Mouse (Mus musculus): ENCODE measurements around the gene Pebp1. TPM values are rescaled to one million over a fixed set of nuclear protein-coding genes. Genes with fewer than 3 reads are reported as not detected.

Pebp1 gene
- polyA plus RNA-seq, 1 experiment from 2014 or later = 289 TPM

- ATAC-seq = peak; percentile 55
- DNase-seq (ENCODE audit: low spot score) = peak; percentile 84
- Histone ChIP-seq H3K4me3 (ENCODE audit: low read depth, low read length) (no peak overlapping the region), H3K9ac (replicated peaks; ENCODE audit: low read depth) (no peak overlapping the region), H3K27me3 (replicated peaks; ENCODE audit: insufficient read depth, low read length) (no peaks in the 10 kb centered on the region), H3K4me2 (replicated peaks; ENCODE audit: low read depth, low read length) (no peak overlapping the region), H3K9me3 (ENCODE audit: low read length) (no peaks in the 10 kb centered on the region), H3K27ac (ENCODE audit: low read length) (peak overlapping the region; percentile 48), H3K36me3 (ENCODE audit: insufficient read depth, low read length) (no peaks in the 10 kb centered on the region), H3K4me1 (ENCODE audit: insufficient read depth, low read depth, low read length) (peaks cover 7% of the 10 kb centered on the region; the same call in 1 of the 2 replicates)
- TF ChIP-seq CTCF (IDR thresholded peaks at IDR 0.05) (no peak), EP300 (IDR thresholded peaks at IDR 0.05) (no peak)
- WGBS = 27% methylated on average over 9 of the region's 9 CpGs
Observed at GRCm38 (mm10) chr5:117314587-117315428, 27.4 kb upstream of the Pebp1 start.

- H3K4me3 ChIP-seq (ENCODE audit: low read depth, low read length) = peak overlapping the region; percentile 26
- ATAC-seq = no peak
- H3K9me3 ChIP-seq (ENCODE audit: low read length) = no peaks in the 10 kb centered on the region
- WGBS = 17% methylated on average over 10 of the region's 10 CpGs
- H3K9ac ChIP-seq (replicated peaks; ENCODE audit: low read depth) = no peak overlapping the region
- H3K4me1 ChIP-seq (ENCODE audit: insufficient read depth, low read depth, low read length) = peaks cover 7% of the 10 kb centered on the region; the same call in 1 of the 2 replicates
- H3K27me3 ChIP-seq (replicated peaks; ENCODE audit: insufficient read depth, low read length) = no peaks in the 10 kb centered on the region
- H3K4me2 ChIP-seq (replicated peaks; ENCODE audit: low read depth, low read length) = peak overlapping the region; percentile 47
- TF ChIP-seq EP300 (IDR thresholded peaks at IDR 0.05) = no peak
- no peak for TF ChIP-seq CTCF (IDR thresholded peaks at IDR 0.05)
- H3K36me3 ChIP-seq (ENCODE audit: insufficient read depth, low read length) = no peaks in the 10 kb centered on the region
- peak overlapping the region; percentile 48 for H3K27ac ChIP-seq (ENCODE audit: low read length)
- no peak for DNase-seq (ENCODE audit: low spot score)
Observed at GRCm38 (mm10) chr5:117313909-117314308, 26.5 kb upstream of the Pebp1 start.

GRCm38 (mm10) chr5:117313420-117313819, 26.0 kb upstream of the Pebp1 start:
- peak; percentile 49 for ATAC-seq
- TF ChIP-seq EP300 (IDR thresholded peaks at IDR 0.05) = no peak
- TF ChIP-seq CTCF (IDR thresholded peaks at IDR 0.05) = no peak
- Histone ChIP-seq H3K9me3 (ENCODE audit: low read length) (no peaks in the 10 kb centered on the region), H3K9ac (replicated peaks; ENCODE audit: low read depth) (no peak overlapping the region), H3K4me3 (ENCODE audit: low read depth, low read length) (peak overlapping the region; percentile 26), H3K4me1 (ENCODE audit: insufficient read depth, low read depth, low read length) (peaks cover 7% of the 10 kb centered on the region; the same call in 1 of the 2 replicates), H3K27ac (ENCODE audit: low read length) (peak overlapping the region; percentile 48), H3K27me3 (replicated peaks; ENCODE audit: insufficient read depth, low read length) (no peaks in the 10 kb centered on the region), H3K4me2 (replicated peaks; ENCODE audit: low read depth, low read length) (peak overlapping the region; percentile 47), H3K36me3 (ENCODE audit: insufficient read depth, low read length) (no peaks in the 10 kb centered on the region)
- WGBS = 10% methylated on average over 14 of the region's 14 CpGs
- peak; percentile 80 for DNase-seq (ENCODE audit: low spot score)

GRCm38 (mm10) chr5:117307699-117308098, 20.3 kb upstream of the Pebp1 start:
- H3K4me2 ChIP-seq (replicated peaks; ENCODE audit: low read depth, low read length) = no peak overlapping the region
- peak; percentile 83 for DNase-seq (ENCODE audit: low spot score)
- no peaks in the 10 kb centered on the region for H3K9me3 ChIP-seq (ENCODE audit: low read length)
- peak; percentile 86 for ATAC-seq
- H3K4me3 ChIP-seq (ENCODE audit: low read depth, low read length) = no peak overlapping the region
- no peak overlapping the region for H3K27ac ChIP-seq (ENCODE audit: low read length)
- 19% methylated on average over 11 of the region's 11 CpGs for WGBS
- no peaks in the 10 kb centered on the region for H3K36me3 ChIP-seq (ENCODE audit: insufficient read depth, low read length)
- no peaks in the 10 kb centered on the region for H3K27me3 ChIP-seq (replicated peaks; ENCODE audit: insufficient read depth, low read length)
- H3K4me1 ChIP-seq (ENCODE audit: insufficient read depth, low read depth, low read length) = no peaks in the 10 kb centered on the region
- no peak for TF ChIP-seq EP300 (IDR thresholded peaks at IDR 0.05)
- peak; percentile 89 for TF ChIP-seq CTCF (IDR thresholded peaks at IDR 0.05)
- no peak overlapping the region for H3K9ac ChIP-seq (replicated peaks; ENCODE audit: low read depth)

GRCm38 (mm10) chr5:117306826-117307225, 19.4 kb upstream of the Pebp1 start:
- WGBS = 86% methylated on average over 2 of the region's 2 CpGs
- Histone ChIP-seq H3K4me2 (replicated peaks; ENCODE audit: low read depth, low read length) (no peak overlapping the region), H3K9me3 (ENCODE audit: low read length) (no peaks in the 10 kb centered on the region), H3K4me3 (ENCODE audit: low read depth, low read length) (no peak overlapping the region), H3K36me3 (ENCODE audit: insufficient read depth, low read length) (no peaks in the 10 kb centered on the region), H3K27me3 (replicated peaks; ENCODE audit: insufficient read depth, low read length) (no peaks in the 10 kb centered on the region), H3K4me1 (ENCODE audit: insufficient read depth, low read depth, low read length) (no peaks in the 10 kb centered on the region), H3K9ac (replicated peaks; ENCODE audit: low read depth) (no peak overlapping the region), H3K27ac (ENCODE audit: low read length) (no peak overlapping the region)
- no peak for DNase-seq (ENCODE audit: low spot score)
- TF ChIP-seq EP300 (IDR thresholded peaks at IDR 0.05) = no peak
- TF ChIP-seq CTCF (IDR thresholded peaks at IDR 0.05) = 0 out of 2 replicates have a peak, but pooled peaks have one; percentile 30
- ATAC-seq = no peak

- H3K36me3 ChIP-seq (ENCODE audit: insufficient read depth, low read length) = no peaks in the 10 kb centered on the region
- 82% methylated on average over 5 of the region's 5 CpGs for WGBS
- no peak overlapping the region for H3K9ac ChIP-seq (replicated peaks; ENCODE audit: low read depth)
- no peak for DNase-seq (ENCODE audit: low spot score)
- H3K4me3 ChIP-seq (ENCODE audit: low read depth, low read length) = no peak overlapping the region
- no peaks in the 10 kb centered on the region for H3K4me1 ChIP-seq (ENCODE audit: insufficient read depth, low read depth, low read length)
- H3K9me3 ChIP-seq (ENCODE audit: low read length) = no peaks in the 10 kb centered on the region
- H3K27ac ChIP-seq (ENCODE audit: low read length) = no peak overlapping the region
- ATAC-seq = no peak
- no peaks in the 10 kb centered on the region for H3K27me3 ChIP-seq (replicated peaks; ENCODE audit: insufficient read depth, low read length)
- TF ChIP-seq EP300 (IDR thresholded peaks at IDR 0.05) (no peak), CTCF (IDR thresholded peaks at IDR 0.05) (peak; percentile 15)
- H3K4me2 ChIP-seq (replicated peaks; ENCODE audit: low read depth, low read length) = no peak overlapping the region
Observed at GRCm38 (mm10) chr5:117305754-117306153, 18.3 kb upstream of the Pebp1 start.

All from lung, postnatal 0 days (tissue).